Mouse (Mus musculus): ENCODE data around the gene Eng.

- TF ChIP-seq POLR2AphosphoS2 (IDR thresholded peaks at IDR 0.05; ENCODE audit: insufficient read length, low read depth) (no peak), USF1 (IDR thresholded peaks at IDR 0.05; ENCODE audit: low read depth) (no peak), SRF (IDR thresholded peaks at IDR 0.05; ENCODE audit: control insufficient read depth, insufficient read length, low read depth) (no peak), POLR2A (IDR thresholded peaks at IDR 0.05; ENCODE audit: insufficient read length, low read depth) (no peak), TCF12 (IDR thresholded peaks at IDR 0.05; ENCODE audit: insufficient read depth, poor library complexity, severe bottlenecking) (no peak), E2F4 (IDR thresholded peaks at IDR 0.05; ENCODE audit: insufficient read depth) (no peak), MAX (IDR thresholded peaks at IDR 0.05; ENCODE audit: low read depth) (no peak), CEBPB (IDR thresholded peaks at IDR 0.05; ENCODE audit: insufficient read depth, poor library complexity, severe bottlenecking) (no peak)
Observed at GRCm38 (mm10) chr2:32681754-32682153, 35.4 kb downstream of the Eng start.
